Mouse (Mus musculus): ENCODE data around the gene Muc13. TPM values are rescaled to one million over a fixed set of nuclear protein-coding genes. Genes with fewer than 3 reads are reported as not detected.

Gene Muc13
- total and polyA plus RNA-seq, 2 experiments from 2014 or later = not detected

GRCm38 (mm10) chr16:33820269-33821178 is 26.7 kb downstream of the Muc13 start:
- Histone ChIP-seq H3K4me1 (ENCODE audit: control insufficient read depth, insufficient read depth) (no peaks in the 10 kb centered on the region), H3K27me3 (ENCODE audit: control insufficient read depth, insufficient read depth, low read length) (no peaks in the 10 kb centered on the region), H3K27ac (ENCODE audit: low read depth) (no peak overlapping the region), H3K4me2 (ENCODE audit: low read depth, low read length) (no peak overlapping the region), H3K4me3 (ENCODE audit: low read depth, low read length) (no peak overlapping the region), H3K9me3 (replicated peaks; ENCODE audit: control insufficient read depth, low read length) (no peaks in the 10 kb centered on the region), H3K9ac (replicated peaks; ENCODE audit: low read depth, low read length) (no peak overlapping the region), H3K36me3 (replicated peaks; ENCODE audit: control insufficient read depth, insufficient read depth, low read length) (no peaks in the 10 kb centered on the region)
- WGBS = 21% methylated on average over 17 of the region's 17 CpGs
- TF ChIP-seq EP300 (IDR thresholded peaks at IDR 0.05; ENCODE audit: low read depth) = no peak
- TF ChIP-seq CTCF (IDR thresholded peaks at IDR 0.05; ENCODE audit: low read depth) = peak; percentile 95
- DNase-seq (ENCODE audit: low spot score) = peak; percentile 82
- no peak for ATAC-seq (ENCODE audit: insufficient read depth, low read depth)

GRCm38 (mm10) chr16:33824603-33825002 is 30.8 kb downstream of the Muc13 start:
- H3K4me2 ChIP-seq (ENCODE audit: low read depth, low read length) = no peak overlapping the region
- DNase-seq (ENCODE audit: low spot score) = no peak
- H3K27me3 ChIP-seq (ENCODE audit: control insufficient read depth, insufficient read depth, low read length) = no peaks in the 10 kb centered on the region
- no peak for TF ChIP-seq EP300 (IDR thresholded peaks at IDR 0.05; ENCODE audit: low read depth)
- TF ChIP-seq CTCF (IDR thresholded peaks at IDR 0.05; ENCODE audit: low read depth) = no peak
- ATAC-seq (ENCODE audit: insufficient read depth, low read depth) = no peak
- H3K27ac ChIP-seq (ENCODE audit: low read depth) = no peak overlapping the region
- 83% methylated on average over 6 of the region's 6 CpGs for WGBS
- H3K9ac ChIP-seq (replicated peaks; ENCODE audit: low read depth, low read length) = no peak overlapping the region
- H3K36me3 ChIP-seq (replicated peaks; ENCODE audit: control insufficient read depth, insufficient read depth, low read length) = no peaks in the 10 kb centered on the region
- H3K9me3 ChIP-seq (replicated peaks; ENCODE audit: control insufficient read depth, low read length) = no peaks in the 10 kb centered on the region
- no peaks in the 10 kb centered on the region for H3K4me1 ChIP-seq (ENCODE audit: control insufficient read depth, insufficient read depth)
- H3K4me3 ChIP-seq (ENCODE audit: low read depth, low read length) = no peak overlapping the region

GRCm38 (mm10) chr16:33828496-33828895 is 34.7 kb downstream of the Muc13 start:
- Histone ChIP-seq H3K9ac (replicated peaks; ENCODE audit: low read depth, low read length) (no peak overlapping the region), H3K4me3 (ENCODE audit: low read depth, low read length) (no peak overlapping the region), H3K27me3 (ENCODE audit: control insufficient read depth, insufficient read depth, low read length) (peaks cover 5% of the 10 kb centered on the region; the same call in 1 of the 2 replicates), H3K4me2 (ENCODE audit: low read depth, low read length) (no peak overlapping the region), H3K27ac (ENCODE audit: low read depth) (no peak overlapping the region), H3K9me3 (replicated peaks; ENCODE audit: control insufficient read depth, low read length) (no peaks in the 10 kb centered on the region), H3K36me3 (replicated peaks; ENCODE audit: control insufficient read depth, insufficient read depth, low read length) (no peaks in the 10 kb centered on the region), H3K4me1 (ENCODE audit: control insufficient read depth, insufficient read depth) (peaks cover 5% of the 10 kb centered on the region; the same call in 1 of the 2 replicates)
- ATAC-seq (ENCODE audit: insufficient read depth, low read depth) (no peak), DNase-seq (ENCODE audit: low spot score) (no peak)
- WGBS = 92% methylated on average over 7 of the region's 7 CpGs
- TF ChIP-seq EP300 (IDR thresholded peaks at IDR 0.05; ENCODE audit: low read depth) (no peak), CTCF (IDR thresholded peaks at IDR 0.05; ENCODE audit: low read depth) (no peak)

GRCm38 (mm10) chr16:33829301-33829831 is 35.5 kb downstream of the Muc13 start, which contains the start of gene Itgb5:
Gene Itgb5 (plus strand): TSS chr16:33829665.
- Histone ChIP-seq H3K27ac (ENCODE audit: low read depth) (peak within 1 kb of the TSS; percentile 88), H3K27me3 (ENCODE audit: control insufficient read depth, insufficient read depth, low read length) (peaks cover 5% of the 10 kb centered on the region; the same call in 1 of the 2 replicates), H3K9me3 (replicated peaks; ENCODE audit: control insufficient read depth, low read length) (no peaks in the 10 kb centered on the region), H3K4me3 (ENCODE audit: low read depth, low read length) (peak within 1 kb of the TSS; percentile 77), H3K4me1 (ENCODE audit: control insufficient read depth, insufficient read depth) (peaks cover 14% of the 10 kb centered on the region; the same call in 1 of the 2 replicates), H3K4me2 (ENCODE audit: low read depth, low read length) (peak within 1 kb of the TSS; percentile 89), H3K9ac (replicated peaks; ENCODE audit: low read depth, low read length) (peak within 1 kb of the TSS; percentile 86), H3K36me3 (replicated peaks; ENCODE audit: control insufficient read depth, insufficient read depth, low read length) (no peaks in the 10 kb centered on the region)
- TF ChIP-seq CTCF (IDR thresholded peaks at IDR 0.05; ENCODE audit: low read depth) = no peak
- no peak for TF ChIP-seq EP300 (IDR thresholded peaks at IDR 0.05; ENCODE audit: low read depth)
- ATAC-seq (ENCODE audit: insufficient read depth, low read depth) (peak; percentile 83), DNase-seq (ENCODE audit: low spot score) (peak; percentile 70)
- 2% methylated on average over 40 of the region's 43 CpGs for WGBS

- DNase-seq (ENCODE audit: low spot score) (peak; percentile 36), ATAC-seq (ENCODE audit: insufficient read depth, low read depth) (peak; percentile 71)
- peak overlapping the region; percentile 88 for H3K27ac ChIP-seq (ENCODE audit: low read depth)
- peak overlapping the region; percentile 77 for H3K4me3 ChIP-seq (ENCODE audit: low read depth, low read length)
- no peaks in the 10 kb centered on the region for H3K36me3 ChIP-seq (replicated peaks; ENCODE audit: control insufficient read depth, insufficient read depth, low read length)
- H3K4me1 ChIP-seq (ENCODE audit: control insufficient read depth, insufficient read depth) = peaks cover 20% of the 10 kb centered on the region; the same call in 1 of the 2 replicates
- peak overlapping the region; percentile 86 for H3K9ac ChIP-seq (replicated peaks; ENCODE audit: low read depth, low read length)
- peaks cover 5% of the 10 kb centered on the region; the same call in 1 of the 2 replicates for H3K27me3 ChIP-seq (ENCODE audit: control insufficient read depth, insufficient read depth, low read length)
- peak overlapping the region; percentile 89 for H3K4me2 ChIP-seq (ENCODE audit: low read depth, low read length)
- WGBS = under 1% methylated on average over 63 of the region's 76 CpGs
- H3K9me3 ChIP-seq (replicated peaks; ENCODE audit: control insufficient read depth, low read length) = no peaks in the 10 kb centered on the region
- TF ChIP-seq EP300 (IDR thresholded peaks at IDR 0.05; ENCODE audit: low read depth) = no peak
- TF ChIP-seq CTCF (IDR thresholded peaks at IDR 0.05; ENCODE audit: low read depth) = no peak
Observed at GRCm38 (mm10) chr16:33829842-33830511, 36.1 kb downstream of the Muc13 start.
